Mouse (Mus musculus) hindbrain, embryonic 11.5 days (tissue): Measurements from ENCODE around the gene Neu1. TPM values are rescaled to one million over a fixed set of nuclear protein-coding genes. Genes with fewer than 3 reads are reported as not detected.
"Not testable (repeated sequence)": the region's sequence is repeated elsewhere in the genome, so short reads cannot be mapped to it uniquely, and the experiment has no call there.

Experiments
- ATAC-seq: fragments of 200-750 bp; cut with Nextera tagmentation; 2 replicates; pipeline ENCODE4 v1.8.0; 2017; ENCODE audit warnings: mild to moderate bottlenecking, moderate TSS enrichment, moderate library complexity; ENCODE audit not compliant: low FRiP score
- DNase-seq: peaks from one replicate; pipeline ENCODE4 v3.0.0-alpha.2; 2015; ENCODE audit warnings: low spot score
- H3K27ac ChIP-seq: fragments of 300-500 bp; sonication (generic); 2 replicates; pipeline ENCODE4 v1.5.1; 2014; ENCODE audit warnings: mild to moderate bottlenecking, low read depth, low read length
- H3K27me3 ChIP-seq: fragments of 300-500 bp; sonication (generic); 2 replicates; pipeline ENCODE4 v1.6.1; 2014; ENCODE audit warnings: mild to moderate bottlenecking, low read length, moderate library complexity, mixed read lengths; ENCODE audit not compliant: control insufficient read depth, insufficient read depth
- H3K36me3 ChIP-seq: fragments of 300-500 bp; sonication (generic); 2 replicates; pipeline ENCODE4 v1.6.1; 2014; ENCODE audit warnings: mild to moderate bottlenecking, low read length, moderate library complexity, mixed read lengths; ENCODE audit not compliant: control insufficient read depth, insufficient read depth
- H3K4me1 ChIP-seq: fragments of 300-500 bp; sonication (generic); replicated peaks from 2 replicates; pipeline ENCODE4 v1.6.1; 2014; ENCODE audit warnings: low read length, mixed read lengths; ENCODE audit not compliant: control insufficient read depth, insufficient read depth
- H3K4me2 ChIP-seq: fragments of 300-500 bp; sonication (generic); replicated peaks from 2 replicates; pipeline ENCODE4 v1.6.1; 2014; ENCODE audit warnings: mild to moderate bottlenecking, low read depth, low read length
- H3K4me3 ChIP-seq: fragments of 300-500 bp; sonication (generic); 2 replicates; pipeline ENCODE4 v1.5.1; 2014; ENCODE audit warnings: low read depth, low read length
- H3K9ac ChIP-seq: fragments of 300-500 bp; sonication (generic); 2 replicates; pipeline ENCODE4 v1.6.1; 2014; ENCODE audit warnings: low read depth, low read length
- H3K9me3 ChIP-seq: fragments of 300-500 bp; sonication (generic); 2 replicates; pipeline ENCODE4 v1.6.1; 2016; ENCODE audit warnings: low read length; ENCODE audit not compliant: control insufficient read depth
- WGBS: fragments of 180-500 bp; shearing (Covaris S2); extraction: QIAGEN DNeasy Blood & Tissue Kit; methylation state at CpG from one replicate; pipeline ENCODE4 v1.1.7; 2014; 5-methylcytosine and 5-hydroxymethylcytosine counted together
- polyA plus RNA-seq: library from polyadenylated mRNA; unstranded; fragments of >200 nt; fragmentation: Nextera tagmentation; extraction: Ambion mirVana; gene quantifications from 2 replicates; pipeline ENCODE4 v1.2.1, GENCODE M21; 2014

Gene Neu1
- polyA plus RNA-seq, 1 experiment from 2014 or later = 12.9 TPM

- not testable (repeated sequence) for H3K9ac ChIP-seq, H3K9me3 ChIP-seq, H3K36me3 ChIP-seq, H3K4me1 ChIP-seq, H3K27ac ChIP-seq
- DNase-seq = peak; percentile 75
- H3K4me3 ChIP-seq = peak within 1 kb of the TSS; percentile 19
- 2% methylated on average over 26 of the region's 33 CpGs for WGBS
- peak; percentile 95 for ATAC-seq
- H3K27me3 ChIP-seq = peaks cover 18% of the 10 kb centered on the region
- peak within 1 kb of the TSS; percentile 54 for H3K4me2 ChIP-seq
These were observed 41.2 kb downstream of the Neu1 start, which contains the start of the genes Hspa1a and Hspa1l for GRCm38 (mm10) chr17:34972069-34972749. TSS of gene Hspa1a (minus strand) at chr17:34972156. TSS of gene Hspa1l (plus strand) at chr17:34972703.

DNA sequence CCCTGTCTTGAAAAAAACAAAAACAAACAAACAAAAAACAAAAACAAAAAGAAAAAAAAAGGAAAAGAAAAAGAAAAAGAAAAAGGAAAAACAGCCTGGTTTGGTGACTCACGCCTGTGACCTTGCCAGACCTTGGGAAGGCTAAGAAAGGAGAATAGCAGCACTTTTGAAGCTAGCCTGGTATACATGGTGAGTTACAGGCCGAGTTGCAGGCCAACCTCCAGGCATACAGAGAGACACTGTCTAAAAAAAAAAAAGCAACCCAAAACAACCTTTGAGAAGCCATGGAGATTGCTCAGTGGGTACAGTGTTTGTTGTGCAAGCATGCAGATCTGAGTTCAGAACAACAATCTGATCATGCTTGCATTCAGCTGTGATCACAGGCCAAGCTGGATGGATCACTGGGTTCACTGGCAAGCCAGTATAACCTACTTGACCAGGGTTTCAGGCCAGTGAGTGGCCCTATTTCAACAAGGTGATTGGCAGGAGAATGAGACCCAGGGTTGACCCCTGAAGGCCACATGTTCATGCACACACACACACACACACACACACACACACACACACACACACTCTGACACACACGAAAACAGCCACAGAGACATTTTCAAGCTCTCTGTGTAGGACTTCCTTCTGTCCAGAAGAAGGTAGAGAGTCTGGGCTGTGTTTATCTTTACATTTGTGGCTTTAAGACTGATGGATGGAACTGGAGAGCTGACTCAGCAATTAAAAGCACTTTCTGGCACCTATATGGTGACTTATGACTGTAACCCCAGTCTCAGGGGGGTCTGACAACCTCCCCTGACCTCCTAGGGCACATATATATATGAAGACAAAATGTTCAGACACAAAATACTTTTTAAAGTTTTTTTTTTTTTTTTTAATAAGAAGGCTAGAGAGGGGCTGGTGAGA, 44.8 kb downstream of the Neu1 start:
- 86% methylated on average over 3 of the region's 3 CpGs for WGBS
- H3K4me3 ChIP-seq = no peak overlapping the region

DNA sequence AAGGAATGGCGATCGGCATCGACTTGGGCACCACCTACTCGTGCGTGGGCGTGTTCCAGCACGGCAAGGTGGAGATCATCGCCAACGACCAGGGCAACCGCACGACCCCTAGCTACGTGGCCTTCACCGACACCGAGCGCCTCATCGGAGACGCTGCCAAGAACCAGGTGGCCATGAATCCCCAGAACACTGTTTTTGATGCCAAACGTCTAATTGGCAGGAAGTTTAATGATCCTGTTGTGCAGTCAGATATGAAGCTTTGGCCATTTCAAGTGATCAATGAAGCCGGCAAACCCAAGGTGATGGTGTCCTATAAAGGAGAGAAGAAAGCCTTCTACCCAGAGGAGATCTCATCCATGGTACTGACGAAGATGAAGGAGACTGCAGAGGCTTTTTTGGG, 45.9 kb downstream of the Neu1 start:
- 96% methylated on average over 20 of the region's 20 CpGs for WGBS
- Histone ChIP-seq H3K27ac (no peak overlapping the region), H3K9ac (no peak overlapping the region), H3K4me1 (peaks cover 2% of the 10 kb centered on the region; the same call in 1 of the 2 replicates), H3K4me3 (no peak overlapping the region), H3K9me3 (no peaks in the 10 kb centered on the region), H3K4me2 (no peak overlapping the region), H3K36me3 (no peaks in the 10 kb centered on the region), H3K27me3 (no peaks in the 10 kb centered on the region)
- ATAC-seq (no peak), DNase-seq (no peak)

More for the DNA sequence above, 44.8 kb downstream of the Neu1 start:
- H3K4me2 ChIP-seq = no peak overlapping the region
- no peaks in the 10 kb centered on the region for H3K36me3 ChIP-seq
- ATAC-seq (no peak), DNase-seq (no peak)
- H3K27me3 ChIP-seq = no peaks in the 10 kb centered on the region
- peaks cover under 1% of the 10 kb centered on the region; the same call in 1 of the 2 replicates for H3K4me1 ChIP-seq
- H3K27ac ChIP-seq = no peak overlapping the region
- H3K9ac ChIP-seq = no peak overlapping the region
- no peaks in the 10 kb centered on the region for H3K9me3 ChIP-seq

- H3K27ac ChIP-seq = no peak overlapping the region
- DNase-seq (no peak), ATAC-seq (no peak)
- no peaks in the 10 kb centered on the region for H3K9me3 ChIP-seq
- no peaks in the 10 kb centered on the region for H3K36me3 ChIP-seq
- no peak overlapping the region for H3K9ac ChIP-seq
- WGBS = 88% methylated on average over 27 of the region's 27 CpGs
- no peak overlapping the region for H3K4me3 ChIP-seq
- no peak overlapping the region for H3K4me2 ChIP-seq
- no peaks in the 10 kb centered on the region for H3K27me3 ChIP-seq
- H3K4me1 ChIP-seq = peaks cover 4% of the 10 kb centered on the region
These were observed 47.2 kb downstream of the Neu1 start for GRCm38 (mm10) chr17:34978239-34978638.

DNA sequence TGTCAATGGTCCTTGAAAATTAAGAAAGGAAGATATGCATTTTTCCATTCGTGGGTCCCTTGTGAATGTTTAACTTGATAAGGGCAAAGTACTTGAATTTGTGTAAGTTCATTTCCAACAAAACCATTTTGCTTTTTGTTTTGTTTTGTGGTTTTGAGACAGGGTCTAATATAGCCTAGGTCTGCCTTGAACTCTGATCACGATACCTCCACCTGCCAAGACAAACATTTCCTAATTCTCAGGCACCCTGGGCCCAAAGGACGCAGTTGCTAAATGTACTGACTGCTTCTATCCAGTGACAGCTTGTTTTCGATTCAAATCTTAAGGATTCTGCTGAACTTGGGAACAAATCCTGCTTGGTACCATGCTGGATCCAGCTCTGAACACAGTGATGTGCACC, 48.6 kb downstream of the Neu1 start:
- Histone ChIP-seq H3K36me3 (no peaks in the 10 kb centered on the region), H3K4me1 (peaks cover 4% of the 10 kb centered on the region), H3K4me3 (no peak overlapping the region), H3K27me3 (no peaks in the 10 kb centered on the region), H3K27ac (no peak overlapping the region), H3K9ac (no peak overlapping the region), H3K9me3 (no peaks in the 10 kb centered on the region), H3K4me2 (no peak overlapping the region)
- ATAC-seq (no peak), DNase-seq (no peak)
- WGBS = 95% methylated on average over 4 of the region's 4 CpGs

GRCm38 (mm10) chr17:34980655-34981054, 49.6 kb downstream of the Neu1 start:
- Histone ChIP-seq H3K4me2 (peak overlapping the region; percentile 88), H3K9ac (peak overlapping the region; percentile 54; the same call in 1 of the 2 replicates), H3K4me3 (peak overlapping the region; percentile 60), H3K27me3 (no peaks in the 10 kb centered on the region), H3K27ac (peak overlapping the region; percentile 61), H3K4me1 (peaks cover 4% of the 10 kb centered on the region), H3K9me3 (no peaks in the 10 kb centered on the region), H3K36me3 (peaks cover under 1% of the 10 kb centered on the region; the same call in 1 of the 2 replicates)
- DNase-seq = peak; percentile 37
- WGBS = 16% methylated on average over 2 of the region's 2 CpGs
- no peak for ATAC-seq

DNA sequence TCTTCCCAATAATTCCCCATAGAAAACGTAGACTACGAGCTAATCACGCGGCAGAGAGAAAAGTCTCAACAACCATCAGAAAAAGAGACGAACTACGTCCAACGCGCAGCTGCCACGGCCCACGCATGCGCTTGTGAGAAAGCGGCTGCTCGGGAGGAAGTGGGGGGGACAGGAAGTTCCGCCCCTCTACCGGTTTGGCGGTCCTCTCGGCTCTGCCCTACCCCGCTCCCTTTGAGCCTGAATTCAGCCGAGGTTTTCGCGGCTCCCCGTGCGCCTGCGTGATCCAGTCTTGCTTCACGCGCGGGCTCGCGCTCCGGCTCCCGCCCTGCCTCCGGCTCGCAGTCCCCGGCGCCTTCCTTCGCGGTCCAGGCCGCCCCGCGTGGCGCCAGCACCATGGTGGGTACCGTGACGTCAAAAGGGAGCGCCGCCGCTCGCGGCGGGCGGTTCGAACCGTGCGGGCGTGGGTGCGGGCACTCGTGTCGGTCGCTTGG, 50.7 kb downstream of the Neu1 start, which contains the start of gene Lsm2:
Gene Lsm2, plus strand, starts transcription at position 173 of the 491 bp plus-strand sequence.
- Histone ChIP-seq H3K9me3 (no peaks in the 10 kb centered on the region), H3K27ac (peak within 1 kb of the TSS; percentile 96), H3K9ac (peak within 1 kb of the TSS; percentile 94), H3K36me3 (peaks cover 4% of the 10 kb centered on the region), H3K4me3 (peak within 1 kb of the TSS; percentile 60), H3K4me2 (peak within 1 kb of the TSS; percentile 88), H3K27me3 (no peaks in the 10 kb centered on the region), H3K4me1 (peaks cover 4% of the 10 kb centered on the region)
- WGBS = under 1% methylated on average over 58 of the region's 58 CpGs
- DNase-seq (peak; percentile 93), ATAC-seq (peak; percentile 91)

DNA sequence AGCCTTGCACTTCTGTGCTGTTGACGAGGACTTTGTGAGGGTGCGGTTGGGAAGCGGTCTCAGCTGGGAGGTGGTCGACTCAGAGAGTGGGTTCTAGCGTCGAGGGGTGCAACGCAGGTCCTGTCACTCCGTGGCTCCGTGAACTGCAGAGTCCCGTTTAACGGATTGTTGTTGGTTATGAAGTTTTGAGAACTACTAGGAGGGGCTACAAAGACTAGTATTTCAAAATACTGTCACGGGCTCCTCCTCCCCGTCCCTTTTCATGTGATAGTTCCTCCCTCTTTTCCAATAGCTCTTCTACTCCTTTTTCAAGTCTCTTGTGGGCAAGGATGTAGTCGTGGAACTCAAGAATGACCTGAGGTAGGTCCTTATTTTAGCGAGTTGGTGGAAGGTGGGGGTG, 51.3 kb downstream of the Neu1 start:
- no peaks in the 10 kb centered on the region for H3K27me3 ChIP-seq
- peak overlapping the region; percentile 94 for H3K9ac ChIP-seq
- WGBS = under 1% methylated on average over 15 of the region's 15 CpGs
- H3K27ac ChIP-seq = peak overlapping the region; percentile 96; the same call in 1 of the 2 replicates
- no peak for DNase-seq
- H3K4me2 ChIP-seq = peak overlapping the region; percentile 88
- H3K36me3 ChIP-seq = peaks cover 4% of the 10 kb centered on the region
- ATAC-seq = peak; percentile 36
- H3K9me3 ChIP-seq = no peaks in the 10 kb centered on the region
- H3K4me1 ChIP-seq = peaks cover 4% of the 10 kb centered on the region
- peak overlapping the region; percentile 60 for H3K4me3 ChIP-seq
